Mouse (Mus musculus) liver, adult 2 months (tissue): ENCODE measurements around the gene Greb1.

Experiments used
- CTCF ChIP-seq: fragments of 200-500 bp; IDR thresholded peaks from 2 replicates; pipeline ENCODE4 v1.5.1; 2011; ENCODE audit warnings: low read depth, low read length, control low read depth
- POLR2A ChIP-seq: fragments of 200-500 bp; IDR thresholded peaks from 2 replicates; pipeline ENCODE4 v1.6.1; 2011; ENCODE audit warnings: low read length, control low read depth; ENCODE audit not compliant: insufficient read depth; ENCODE audit errors: extremely low read depth

GRCm38 (mm10) chr12:16730196-16730595, 70.5 kb downstream of the Greb1 start:
- TF ChIP-seq CTCF (no peak), POLR2A (no peak)
